Comparison of ENCODE assay signal across 8 mouse cellular contexts in genomic region chr2:29253205-29253865, GRCm38 (mm10). TPM values are rescaled to one million over a fixed set of nuclear protein-coding genes. Genes with fewer than 3 reads are reported as not detected.
DNase-seq lines count a peak whose midpoint lies in the region; ATAC-seq and TF ChIP-seq lines count a peak whose summit lies in the region.

No protein-coding gene starts in this region.

- DNase-seq in thymus, adult 2 months = no peak
- DNase-seq in thymus, postnatal 10 days (ENCODE audit: low spot score in 2 of 2) = no peak
- peak; percentile 79 for DNase-seq in embryo, embryonic 10.5 days (ENCODE audit: low spot score)
- peak; percentile 48 to 79 for DNase-seq in kidney, postnatal 25 days
- peak; percentile 57 to 59 for DNase-seq in lung, adult 18-20 months
- DNase-seq in urinary bladder, postnatal 4 days (ENCODE audit: low spot score in 2 of 2) = no peak

- peaks cover 12% of the 10 kb centered on the region for H3K27me3 ChIP-seq in thymus, adult 2 months (ENCODE audit: control insufficient read depth, insufficient read depth, low read length)
- peaks cover 67% of the 10 kb centered on the region for H3K27me3 ChIP-seq in heart, embryonic 16.5 days (ENCODE audit: control insufficient read depth, insufficient read depth, low read length)
- H3K27me3 ChIP-seq in neural tube, embryonic 15.5 days (replicated peaks) = peaks cover 49% of the 10 kb centered on the region

- 8% methylated on average over 22 of the region's 22 CpGs for WGBS in thymus, adult 2 months
- WGBS in heart, embryonic 16.5 days = 5% methylated on average over 22 of the region's 22 CpGs
- 5% methylated on average over 22 of the region's 22 CpGs for WGBS in neural tube, embryonic 15.5 days

- no peak; the same call in 1 of the 2 replicates for ATAC-seq in heart, embryonic 16.5 days (replicated peaks; ENCODE audit: extremely low read depth, insufficient read depth, low FRiP score)
- ATAC-seq in neural tube, embryonic 15.5 days (ENCODE audit: low FRiP score) = peak; percentile 30

- H3K9me3 ChIP-seq in heart, embryonic 16.5 days (replicated peaks; ENCODE audit: control insufficient read depth, low read length) = no peaks in the 10 kb centered on the region
- H3K9me3 ChIP-seq in neural tube, embryonic 15.5 days (replicated peaks) = no peaks in the 10 kb centered on the region

- no peak for TF ChIP-seq CTCF in thymus, adult 2 months (IDR thresholded peaks at IDR 0.05; ENCODE audit: borderline replicate concordance, control insufficient read depth, extremely low read depth, insufficient read depth, low read length, poor library complexity)

- H3K27ac ChIP-seq in thymus, adult 2 months (ENCODE audit: control insufficient read depth, insufficient read depth, low read length) = no peak overlapping the region
- H3K27ac ChIP-seq in heart, embryonic 16.5 days (ENCODE audit: low read length) = no peak overlapping the region
- peak overlapping the region; percentile 46 for H3K27ac ChIP-seq in neural tube, embryonic 15.5 days (replicated peaks)

- peak overlapping the region; percentile 55 for H3K9ac ChIP-seq in heart, embryonic 16.5 days (ENCODE audit: low read length)
- H3K9ac ChIP-seq in neural tube, embryonic 15.5 days (replicated peaks) = peak overlapping the region; percentile 42

- H3K36me3 ChIP-seq in thymus, adult 2 months (ENCODE audit: control insufficient read depth, insufficient read depth, low read length) = no peaks in the 10 kb centered on the region
- no peaks in the 10 kb centered on the region for H3K36me3 ChIP-seq in heart, embryonic 16.5 days (ENCODE audit: control insufficient read depth, insufficient read depth)
- no peaks in the 10 kb centered on the region for H3K36me3 ChIP-seq in neural tube, embryonic 15.5 days

- TF ChIP-seq POLR2A in thymus, adult 2 months (IDR thresholded peaks at IDR 0.05; ENCODE audit: control insufficient read depth, extremely low read depth, insufficient read depth, low read length, poor library complexity) = no peak

- H3K4me3 ChIP-seq in thymus, adult 2 months (ENCODE audit: control insufficient read depth, insufficient read depth, low read length) = peak overlapping the region; percentile 78
- H3K4me3 ChIP-seq in heart, embryonic 16.5 days (ENCODE audit: low read length) = peak overlapping the region; percentile 68
- H3K4me3 ChIP-seq in neural tube, embryonic 15.5 days (replicated peaks) = peak overlapping the region; percentile 46

- peak overlapping the region; percentile 75 for H3K4me2 ChIP-seq in heart, embryonic 16.5 days (ENCODE audit: low read depth, low read length)
- peak overlapping the region; percentile 95 for H3K4me2 ChIP-seq in neural tube, embryonic 15.5 days

- H3K4me1 ChIP-seq in thymus, adult 2 months (replicated peaks; ENCODE audit: control insufficient read depth, insufficient read depth, low read length) = peaks cover 9% of the 10 kb centered on the region
- peaks cover 16% of the 10 kb centered on the region; the same call in 1 of the 2 replicates for H3K4me1 ChIP-seq in heart, embryonic 16.5 days (ENCODE audit: control insufficient read depth, insufficient read depth, low read length)
- peaks cover 49% of the 10 kb centered on the region for H3K4me1 ChIP-seq in neural tube, embryonic 15.5 days

RNA-seq across cellular contexts. Expression of gene Ntng2, which starts 0.5 kb away (rescaled TPM):
- 26.0 and 29.7 TPM in 2 replicates for polyA plus RNA-seq in thymus, adult 2 months (2012; rRNA removed)
- polyA plus RNA-seq in heart, embryonic 16.5 days (2015; fragmentation: Nextera tagmentation; extraction: Ambion mirVana) = 0.14 and 0.24 TPM in 2 replicates
- polyA plus RNA-seq in neural tube, embryonic 15.5 days (2015; fragmentation: Nextera tagmentation; extraction: Ambion mirVana) = 1.3 and 1.7 TPM in 2 replicates

Comparison
In these comparisons a context has a peak if more than half of its experiments do, and no peak if none do; other contexts are left out.
1. DNase-seq: peak in embryo, embryonic 10.5 days (single experiment), kidney, postnatal 25 days (2 of 2) and lung, adult 18-20 months (2 of 2); none in thymus, adult 2 months (single experiment), thymus, postnatal 10 days (0 of 2) and urinary bladder, postnatal 4 days (0 of 2).
2. RNA of gene Ntng2, which starts 0.5 kb away (polyA plus RNA-seq): 26.0 to 29.7 TPM in thymus, adult 2 months; 1.3 to 1.7 TPM in neural tube, embryonic 15.5 days and 0.14 to 0.24 TPM in heart, embryonic 16.5 days; every median in the first group is over 10 times any median in the second.
3. Peak in every context shown above with its lines, with median percentiles within 50 percentile points of each other: H3K4me3 ChIP-seq.